Mouse (Mus musculus) 3134 (cell line): ENCODE measurements at regions not wholly inside any gene's neighbourhood (a gene's known extent, or its start where the extent isn't known, plus 50 kb on each side); places are given as distances from the start of the nearest gene placed in this dataset.

Experiments used
- DNase-seq: peaks from one replicate; pipeline ENCODE4 v3.0.0-alpha.2; 2011; ENCODE audit warnings: low spot score; ENCODE audit not compliant: insufficient read length; ENCODE audit errors: extremely low read depth

GRCm38 (mm10) chr6:14298167-14298566 is 426.8 kb upstream of the 2610001J05Rik start:
- no peak for DNase-seq

GRCm38 (mm10) chr6:14297428-14297827 is 426.1 kb upstream of the 2610001J05Rik start:
- DNase-seq = no peak

DNA sequence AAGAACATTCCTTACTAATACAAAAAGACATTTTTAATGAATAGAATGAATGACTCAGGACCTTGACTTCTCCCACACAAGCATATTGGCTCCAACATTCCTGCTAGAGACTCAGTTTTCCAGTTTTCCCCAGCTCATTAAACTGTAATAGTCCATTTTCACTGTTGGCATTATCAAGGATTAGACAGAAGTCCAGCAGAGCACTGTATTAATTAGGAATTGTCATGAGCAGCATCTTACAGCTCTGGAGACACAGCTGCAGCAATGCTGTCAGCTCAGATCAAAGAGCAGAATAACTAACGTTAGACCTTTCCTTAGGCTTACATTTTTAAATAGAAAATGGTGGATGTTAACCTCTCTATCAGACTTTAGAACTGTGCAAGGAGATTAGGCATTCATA is 419.5 kb upstream of the 2610001J05Rik start:
- DNase-seq = no peak

DNA sequence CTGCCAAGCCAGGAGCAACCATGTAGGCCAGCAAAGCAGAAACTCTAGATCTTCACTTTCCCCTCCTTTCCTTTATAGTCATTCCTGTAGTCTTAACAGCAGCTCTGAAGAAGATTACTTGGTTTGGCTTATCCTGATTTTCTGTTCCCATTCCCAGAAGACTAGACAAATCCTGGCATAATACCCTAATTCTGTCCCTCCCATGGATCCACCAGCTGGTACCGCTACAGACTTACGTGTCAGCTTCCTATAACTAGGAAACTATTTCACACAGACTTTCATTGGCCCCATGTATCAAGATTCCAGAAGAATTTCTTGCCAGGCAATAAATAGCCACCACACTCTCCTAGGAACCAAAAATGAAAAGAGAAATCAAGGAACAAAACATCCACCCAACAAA is 410.2 kb upstream of the 2610001J05Rik start:
- no peak for DNase-seq

DNA sequence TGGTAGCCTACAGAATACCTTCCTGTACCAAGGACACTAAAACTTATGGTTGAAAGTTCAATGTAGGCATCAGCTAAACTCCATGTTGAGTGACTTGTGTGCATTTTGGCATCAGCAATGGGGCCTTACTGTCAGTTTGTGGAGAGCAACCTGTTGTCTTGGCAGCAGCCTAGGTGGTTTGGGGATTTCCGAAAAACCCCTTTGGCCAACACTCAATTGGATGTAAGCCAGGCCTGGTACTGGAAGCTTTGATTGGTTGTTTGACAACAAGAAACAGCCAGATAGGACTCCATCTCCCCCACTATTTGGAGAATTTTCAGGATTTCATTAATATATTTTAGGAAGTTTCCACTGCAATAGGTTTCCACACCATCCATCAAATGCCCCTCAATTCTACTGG is 390.6 kb upstream of the 2610001J05Rik start:
- DNase-seq = no peak

DNA sequence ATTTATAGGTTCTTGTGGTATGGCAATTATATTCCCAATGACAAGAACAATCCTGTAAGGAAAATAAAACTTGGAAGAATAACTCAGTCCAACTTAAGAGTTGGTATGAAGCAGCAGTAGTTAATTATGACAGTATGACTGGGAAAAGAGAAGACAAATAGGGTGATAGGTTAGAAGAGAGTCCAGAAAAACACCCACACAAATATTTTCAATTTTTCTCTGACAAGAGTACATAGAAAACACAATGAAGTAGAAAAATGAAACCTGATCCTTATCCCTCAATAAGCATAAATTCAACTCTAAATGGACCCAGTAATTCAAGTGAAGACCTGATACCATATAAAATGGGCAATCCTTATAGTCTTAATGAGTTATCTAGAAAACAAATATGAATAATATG is 369.0 kb upstream of the 2610001J05Rik start:
- no peak for DNase-seq

DNA sequence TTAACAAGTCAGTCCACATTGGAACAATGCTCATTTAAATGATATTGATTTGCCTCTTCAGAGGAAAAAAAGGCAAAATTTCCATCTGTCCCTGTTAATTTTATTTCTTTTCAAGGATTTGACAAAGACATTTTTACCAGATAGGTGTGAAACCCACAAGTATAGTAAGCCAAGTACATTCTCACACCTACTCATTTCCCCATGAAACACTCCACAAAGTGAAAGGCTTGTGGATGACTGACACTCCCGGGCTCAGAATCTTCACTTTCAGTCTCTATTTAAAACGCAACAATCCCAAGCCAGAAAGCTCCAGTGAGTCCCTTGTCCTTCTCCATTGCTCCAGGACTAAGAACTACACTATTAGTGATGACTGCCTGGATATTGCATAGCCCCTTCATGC is 367.8 kb upstream of the 2610001J05Rik start:
- no peak for DNase-seq

GRCm38 (mm10) chr6:14230823-14231222 is 359.5 kb upstream of the 2610001J05Rik start:
- no peak for DNase-seq

- no peak for DNase-seq
Observed at GRCm38 (mm10) chr6:14207509-14207908, 336.2 kb upstream of the 2610001J05Rik start.

- DNase-seq = no peak
Observed at GRCm38 (mm10) chr6:14197107-14197506, 325.8 kb upstream of the 2610001J05Rik start.

- DNase-seq = no peak
Observed at GRCm38 (mm10) chr6:14195351-14195750, 324.0 kb upstream of the 2610001J05Rik start.

DNA sequence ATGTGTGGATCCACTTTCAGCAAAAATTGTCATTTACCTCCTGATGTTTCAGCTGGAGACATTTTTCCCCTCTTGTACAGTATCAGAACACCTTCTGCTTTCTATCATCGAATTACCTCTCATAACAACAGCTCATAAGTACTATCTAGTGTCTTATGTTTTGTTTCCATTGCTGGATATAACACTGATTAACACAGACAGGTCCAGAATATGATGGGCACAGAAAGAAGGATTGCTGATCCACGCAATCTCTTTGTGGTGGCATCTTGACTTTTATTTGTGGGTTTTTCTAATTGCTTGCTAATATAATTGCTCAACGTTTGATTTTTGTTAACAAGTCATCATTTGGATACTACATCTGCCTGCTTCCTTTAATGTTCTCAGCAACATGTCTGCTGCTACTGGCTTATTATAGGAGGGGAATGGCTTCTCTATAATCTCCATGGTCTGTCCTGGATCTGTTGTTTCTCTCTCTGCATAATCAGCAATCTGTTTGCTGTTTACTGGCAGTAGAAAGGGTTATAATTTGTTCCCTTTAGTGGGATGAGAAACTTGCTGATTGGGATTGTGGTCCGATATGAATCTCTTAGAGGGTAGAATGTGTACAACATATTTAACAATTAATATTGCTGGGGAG is 320.2 kb upstream of the 2610001J05Rik start:
- no peak for DNase-seq

DNA sequence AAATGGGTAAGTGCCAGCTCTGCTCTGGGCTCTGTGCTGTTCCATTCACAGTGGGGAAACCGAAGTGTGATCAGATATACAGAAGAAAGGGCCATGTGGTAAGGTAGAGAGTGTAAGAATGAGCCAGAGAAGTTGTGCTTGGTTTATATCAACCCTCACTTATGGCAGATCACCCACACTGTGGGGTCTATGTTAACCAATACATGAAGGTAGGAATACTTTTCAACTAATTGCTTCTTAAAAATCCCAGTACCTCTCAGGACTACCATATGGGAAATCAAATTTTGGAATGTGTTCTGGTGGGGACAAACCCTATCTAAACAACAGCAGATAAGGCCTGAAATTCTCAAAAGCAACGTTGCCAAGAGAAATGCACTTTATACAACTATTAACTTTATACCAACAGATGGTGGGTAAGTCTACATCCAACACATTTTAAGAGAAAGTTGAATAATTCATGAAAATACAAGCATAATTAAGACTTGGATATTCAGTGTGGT is 314.7 kb upstream of the 2610001J05Rik start:
- no peak for DNase-seq

DNA sequence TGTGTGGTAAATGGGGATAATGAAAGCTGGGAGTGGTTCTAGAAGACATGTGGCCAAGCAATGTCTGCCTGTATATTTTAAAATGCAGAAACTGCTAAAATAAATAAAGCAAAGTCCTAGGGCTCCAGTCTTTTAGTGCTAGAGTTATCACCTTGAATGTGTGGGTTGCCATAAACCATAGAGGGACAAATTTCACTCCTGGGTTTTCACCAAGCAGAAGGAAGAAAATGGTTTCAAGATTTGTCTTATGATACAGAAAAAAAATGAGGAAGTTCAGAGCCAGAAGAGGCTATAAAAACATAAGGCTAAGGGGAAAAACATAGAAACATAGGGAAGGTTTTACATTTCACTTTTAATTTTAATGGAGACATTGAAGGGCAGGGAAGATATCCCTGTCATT is 276.1 kb upstream of the 2610001J05Rik start:
- no peak for DNase-seq

DNA sequence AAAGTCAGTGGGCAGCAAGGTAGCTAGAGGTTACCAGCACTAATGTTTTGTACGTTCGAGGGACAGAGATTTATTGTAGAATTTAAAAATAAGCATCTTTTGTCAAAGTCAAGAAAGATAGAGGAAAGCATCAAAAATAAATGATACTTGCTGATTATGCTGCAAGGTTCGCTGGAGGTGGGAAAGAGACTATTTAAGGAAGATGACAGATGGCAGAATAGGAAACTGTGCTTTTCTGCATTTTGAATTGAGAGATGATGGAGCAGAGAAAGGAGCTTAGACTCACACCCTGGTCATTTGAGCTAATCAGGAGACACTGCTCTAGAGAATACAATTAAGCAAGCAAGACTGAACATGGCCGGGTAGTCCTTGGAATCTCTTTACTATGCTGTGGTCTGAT is 275.1 kb upstream of the 2610001J05Rik start:
- DNase-seq = no peak

GRCm38 (mm10) chr6:14142107-14142751 is 270.9 kb upstream of the 2610001J05Rik start:
- DNase-seq = no peak

DNA sequence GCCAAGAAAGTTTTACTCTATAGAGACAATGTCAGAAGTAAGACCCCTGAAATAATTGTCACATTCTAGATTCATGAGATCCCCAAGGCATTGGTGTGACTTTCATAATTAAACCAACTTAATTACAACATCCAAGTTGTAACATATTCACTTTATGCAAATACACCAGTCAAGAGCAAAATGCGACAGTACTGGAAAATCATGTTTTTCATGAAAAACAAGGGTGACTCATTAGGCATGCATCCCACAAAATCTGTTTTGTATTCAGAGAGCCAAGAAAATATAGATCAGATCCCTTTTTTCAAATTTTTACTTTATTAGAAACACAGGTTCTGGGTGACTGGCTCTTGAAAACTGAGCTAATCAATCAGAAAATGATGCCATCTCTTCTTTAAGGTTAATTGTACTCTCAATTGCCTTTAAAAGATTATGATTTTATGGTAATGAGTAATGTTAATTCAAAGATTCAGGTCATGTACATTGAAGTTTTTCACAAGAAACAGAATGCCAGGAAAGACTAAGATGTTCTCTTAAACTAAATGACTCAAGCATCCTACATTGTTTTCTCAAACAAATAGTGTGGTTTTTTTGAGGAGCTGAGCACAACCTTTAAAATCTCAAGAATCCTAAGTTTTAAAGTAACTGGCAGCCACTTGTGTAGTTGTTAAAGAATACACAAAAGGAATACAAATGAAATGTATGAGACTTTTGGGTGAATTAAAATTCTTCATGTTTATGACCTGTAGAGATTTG is 259.2 kb upstream of the 2610001J05Rik start:
- no peak for DNase-seq

- DNase-seq = no peak
Observed at GRCm38 (mm10) chr6:14129394-14129793, 258.1 kb upstream of the 2610001J05Rik start.

DNA sequence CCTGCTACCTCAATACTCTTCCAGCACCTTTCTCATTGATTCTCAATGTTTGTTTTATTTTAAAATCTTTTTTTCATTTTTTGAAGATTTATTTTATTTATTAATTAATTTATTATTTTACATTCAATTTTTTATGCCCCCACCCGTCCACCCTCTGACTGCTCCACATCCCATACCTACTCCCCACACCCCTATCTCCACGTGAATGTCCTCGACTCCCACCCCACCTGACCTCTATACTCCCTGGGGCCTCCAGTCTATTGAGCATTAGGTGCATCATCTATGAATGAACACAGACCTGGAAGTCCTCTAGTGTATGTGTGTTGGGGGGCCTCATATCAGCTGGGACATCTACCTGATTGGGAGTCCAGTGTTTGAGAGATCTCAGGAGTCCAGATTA is 251.0 kb upstream of the 2610001J05Rik start:
- DNase-seq = no peak

- no peak for DNase-seq
Observed at GRCm38 (mm10) chr6:14121479-14121878, 250.2 kb upstream of the 2610001J05Rik start.

GRCm38 (mm10) chr6:14094907-14095306 is 223.6 kb upstream of the 2610001J05Rik start:
- DNase-seq = no peak

GRCm38 (mm10) chr6:14081884-14082283 is 210.6 kb upstream of the 2610001J05Rik start:
- no peak for DNase-seq
